Mouse (Mus musculus) gastrocnemius, postnatal 10 days (tissue): ENCODE data around the gene Atp1a4. TPM values are rescaled to one million over a fixed set of nuclear protein-coding genes. Genes with fewer than 3 reads are reported as not detected.
A peak's percentile ranks its signal among the peaks of the same experiment; 100 is the strongest.

ENCODE experiments used
- DNase-seq: peaks from one replicate; pipeline ENCODE4 v3.0.0; 2021; ENCODE audit warnings: mixed read lengths
- long read RNA-seq, 2 experiments: library from polyadenylated mRNA; stranded (forward); transcript quantifications; one replicate each; pipeline ENCODE4 v2.0.0; 2021
- total RNA-seq, 2 experiments: library from RNA; stranded (reverse); gene quantifications; 2 replicates each; pipeline ENCODE4 v1.2.3; 2021

The Atp1a4 gene
- under 1 TPM; 0.61 to 0.66 TPM for total RNA-seq
- long read RNA-seq, experiment 1, partial matches to known transcripts = 0 of 2 reads
- long read RNA-seq, experiment 1, other reads (novel, unspliced or antisense) = 2 of 2 reads
- long read RNA-seq, experiment 2, partial matches to known transcripts = 1 of 2 reads
- long read RNA-seq, experiment 2, other reads (novel, unspliced or antisense) = 1 of 2 reads

DNA sequence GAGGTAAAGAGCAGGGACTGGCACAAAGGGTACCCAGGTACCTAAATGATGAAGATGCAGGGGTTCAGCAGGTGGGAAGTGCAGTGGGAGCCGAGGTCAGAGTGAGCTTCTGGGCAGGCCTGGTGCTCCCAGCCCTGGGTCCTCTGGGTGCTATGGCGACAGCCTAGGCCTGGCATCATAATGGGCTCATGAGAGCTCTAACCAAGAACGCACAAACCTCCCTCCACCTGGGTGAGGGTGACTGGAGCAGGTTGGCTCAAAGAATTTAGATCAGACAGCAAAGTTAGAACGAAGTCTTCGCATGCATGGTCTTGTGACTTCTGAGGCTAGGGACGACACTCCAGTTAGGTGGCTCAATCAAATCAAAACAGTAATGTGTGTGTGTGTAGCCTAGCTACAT is at the start of gene Atp1a4:
Gene Atp1a4, minus strand, starts transcription at position 101 of the 400 bp plus-strand sequence.
- DNase-seq = no peak

DNA sequence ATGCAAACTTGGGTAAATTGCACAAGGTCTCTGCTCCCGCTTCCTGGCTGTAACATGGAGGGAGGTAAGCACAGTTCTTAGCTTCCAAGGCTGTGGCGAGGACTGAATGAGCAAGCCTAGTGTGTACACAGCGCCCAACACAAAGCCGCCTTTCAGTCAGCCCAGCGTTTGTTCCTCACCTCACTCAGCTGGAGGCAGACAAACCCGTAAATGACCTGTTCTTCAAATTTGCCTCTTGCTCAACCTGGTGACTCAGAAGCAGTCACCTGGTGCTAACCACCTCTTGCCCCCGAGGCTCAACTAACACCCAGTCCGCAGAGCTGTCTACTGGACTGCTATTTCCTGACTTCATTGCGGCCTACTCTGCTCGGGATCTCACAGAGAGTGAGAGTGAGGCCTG is 49.7 kb upstream of the Atp1a4 start:
- no peak for DNase-seq

DNA sequence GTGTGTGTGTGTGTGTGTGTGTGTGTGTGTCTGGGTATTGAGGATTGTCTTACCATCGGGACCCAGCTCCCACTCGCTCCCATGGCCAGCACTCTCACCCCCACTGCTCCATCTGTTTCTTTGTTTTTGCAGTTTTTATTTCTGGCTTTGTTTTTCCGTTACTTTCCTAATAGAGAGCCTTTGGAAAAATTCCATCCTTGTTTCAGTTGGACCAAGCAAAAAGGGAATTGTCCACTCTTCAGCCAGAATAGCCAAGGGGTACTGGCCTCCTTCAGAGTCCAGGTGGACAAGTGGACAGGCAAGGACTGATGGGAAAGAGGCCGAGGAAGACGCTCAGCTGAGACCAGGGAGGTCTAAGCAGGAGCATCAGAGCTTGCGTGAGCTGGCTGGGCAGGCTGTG is 48.7 kb upstream of the Atp1a4 start:
- no peak for DNase-seq

DNA sequence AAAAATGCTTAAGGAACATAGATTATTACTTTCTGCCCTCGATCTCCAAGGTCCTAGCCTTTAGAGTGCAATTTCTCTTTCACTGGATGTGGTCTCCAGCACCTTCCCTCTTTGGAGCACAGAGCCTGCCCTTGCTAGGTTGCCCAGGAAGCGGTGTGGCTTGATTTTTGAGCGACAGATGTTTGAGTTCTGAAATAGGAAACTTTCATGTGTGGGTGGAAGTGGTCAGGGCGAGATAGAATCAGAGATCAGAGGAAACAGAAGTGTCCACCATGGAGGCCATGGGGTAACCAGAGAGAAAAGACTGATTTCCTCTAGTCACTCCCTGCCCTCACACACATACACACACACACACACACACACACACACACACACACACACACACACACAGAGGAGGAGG is 48.0 kb upstream of the Atp1a4 start:
- no peak for DNase-seq

DNA sequence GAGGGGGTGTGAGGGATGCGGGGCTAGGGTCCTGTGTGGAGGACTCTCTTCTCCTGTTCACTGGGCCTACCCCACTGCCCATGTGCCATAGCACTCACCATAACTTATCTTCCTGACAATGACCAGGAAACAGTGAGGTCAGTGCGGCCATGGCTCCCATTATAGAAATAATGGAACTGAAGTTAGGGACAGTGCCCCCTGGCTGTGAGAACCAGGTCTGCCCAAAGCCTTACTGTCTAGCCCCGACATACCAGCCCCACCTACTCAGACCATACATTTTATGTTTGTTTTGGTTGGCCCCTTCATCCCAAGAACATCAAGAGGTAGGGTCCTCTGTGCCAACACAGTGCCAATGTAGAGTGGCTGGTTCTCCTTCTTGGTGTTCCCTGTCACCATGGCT is 47.4 kb upstream of the Atp1a4 start:
- no peak for DNase-seq

DNA sequence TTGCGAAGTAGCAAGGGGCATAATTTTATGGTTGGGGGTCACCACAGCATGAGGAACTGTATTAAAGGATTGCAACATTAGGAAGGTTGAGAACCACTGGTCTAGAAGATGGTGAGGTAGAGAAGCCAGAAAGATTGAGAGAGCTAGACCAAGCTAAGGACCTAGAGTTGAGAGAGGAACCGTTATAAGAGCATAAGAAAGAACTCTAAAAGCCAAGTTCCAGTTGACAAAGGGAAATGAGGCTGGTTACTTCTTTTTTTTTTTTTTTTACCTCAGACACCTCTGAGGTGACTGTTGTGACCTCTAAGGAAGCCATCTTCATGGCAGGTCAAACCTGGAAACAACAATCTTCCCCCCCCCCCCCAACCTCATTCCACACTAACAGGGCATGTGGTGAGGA is 46.9 kb upstream of the Atp1a4 start:
- no peak for DNase-seq

DNA sequence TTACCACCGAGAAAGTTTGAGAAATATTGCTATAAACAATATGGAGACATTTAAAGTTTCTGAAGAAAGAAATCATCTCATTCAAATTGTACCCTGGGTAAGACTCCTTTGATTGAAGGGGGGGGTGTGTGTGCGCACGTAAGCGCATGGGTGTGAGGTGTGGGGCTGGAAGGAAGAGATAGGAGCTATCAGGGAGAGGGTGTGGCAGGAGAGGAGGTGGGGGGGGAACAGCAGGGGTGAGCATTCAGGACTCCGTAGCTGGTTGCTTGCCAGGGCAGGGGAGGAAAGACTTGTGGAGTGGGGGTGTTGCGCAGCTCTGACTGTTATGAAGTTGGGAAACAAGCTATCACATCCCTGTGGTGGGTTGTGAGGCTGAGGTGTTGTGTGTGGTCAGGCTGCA is 46.2 kb upstream of the Atp1a4 start:
- DNase-seq = no peak

DNA sequence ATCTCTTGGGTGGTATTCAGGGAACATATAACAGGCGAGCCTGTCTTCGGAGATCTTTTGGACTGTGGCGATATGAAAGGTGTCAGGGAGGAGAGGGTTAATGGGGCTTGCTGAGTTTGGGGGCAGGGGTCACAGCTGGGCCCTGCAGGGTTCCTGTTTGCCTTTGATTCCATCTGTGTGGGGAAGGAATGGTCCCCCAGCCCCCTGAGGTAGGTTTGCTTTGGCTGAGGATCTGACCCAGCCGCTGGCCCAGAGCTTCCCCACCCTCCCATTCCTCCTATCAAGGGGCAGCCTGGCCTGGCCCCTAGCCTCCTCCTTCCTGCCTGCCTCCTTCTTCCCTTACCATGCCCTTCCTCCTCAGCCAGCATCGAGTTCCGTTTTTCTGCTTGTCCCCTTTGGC is 44.6 kb upstream of the Atp1a4 start:
- no peak for DNase-seq

DNA sequence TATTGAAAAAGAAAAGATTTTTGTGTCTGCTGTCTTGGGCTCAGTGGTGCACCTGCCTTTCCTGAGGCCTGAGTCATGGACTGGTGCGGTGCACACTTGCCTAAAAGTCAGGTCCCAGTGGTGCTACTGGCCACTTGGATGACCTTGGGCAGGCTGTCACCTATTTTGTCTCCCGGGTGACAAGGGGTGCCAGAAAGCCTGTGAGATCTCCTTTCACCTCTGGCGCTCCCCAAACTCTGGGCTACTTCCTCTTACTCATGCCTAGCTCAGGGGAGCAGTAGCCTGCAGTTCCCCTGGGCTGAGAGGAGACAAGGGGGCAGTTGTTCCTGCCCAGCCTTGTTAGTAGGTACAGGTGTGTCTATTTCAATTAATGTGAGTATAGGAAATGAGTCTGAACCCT is 44.1 kb upstream of the Atp1a4 start:
- no peak for DNase-seq

DNA sequence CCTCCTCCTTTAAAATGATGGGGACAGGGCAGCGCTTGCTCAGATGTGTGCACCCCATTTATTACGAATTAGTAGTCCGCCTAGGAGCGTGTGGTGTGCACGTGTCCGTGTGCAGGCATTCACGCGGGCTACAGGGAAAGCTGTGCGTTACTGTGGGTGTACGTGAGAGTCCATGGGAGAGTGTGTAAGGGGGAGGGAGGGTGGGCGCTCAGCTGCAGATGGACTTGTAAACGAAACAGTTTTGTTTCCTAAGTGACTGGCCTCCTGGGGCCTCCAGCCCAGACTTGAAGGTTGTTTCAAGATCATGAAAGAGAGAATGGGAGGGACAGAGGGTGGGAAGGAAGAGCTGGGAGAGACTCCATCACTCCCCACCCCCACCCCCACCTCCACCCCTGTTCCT is 43.0 kb upstream of the Atp1a4 start:
- no peak for DNase-seq

DNA sequence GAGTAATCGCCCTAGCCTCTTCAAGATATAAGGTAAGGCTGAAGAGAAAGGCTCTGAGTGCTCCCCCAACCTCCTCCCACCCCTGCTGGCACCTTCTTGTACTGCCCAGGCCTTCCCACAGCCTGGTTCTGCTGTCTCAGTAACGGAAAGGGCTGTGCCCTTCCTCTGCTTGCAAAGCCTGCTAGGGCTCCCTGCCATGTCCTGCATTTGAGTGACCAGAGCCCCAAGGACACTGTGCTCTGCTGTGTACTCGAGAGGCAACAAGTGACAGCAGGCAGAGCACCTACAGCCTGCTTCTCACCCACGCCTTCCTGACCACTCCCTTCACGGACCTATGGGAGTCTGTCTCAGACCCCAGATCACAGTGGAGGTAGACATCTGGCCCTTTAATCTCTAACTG is 42.0 kb upstream of the Atp1a4 start:
- DNase-seq = no peak

DNA sequence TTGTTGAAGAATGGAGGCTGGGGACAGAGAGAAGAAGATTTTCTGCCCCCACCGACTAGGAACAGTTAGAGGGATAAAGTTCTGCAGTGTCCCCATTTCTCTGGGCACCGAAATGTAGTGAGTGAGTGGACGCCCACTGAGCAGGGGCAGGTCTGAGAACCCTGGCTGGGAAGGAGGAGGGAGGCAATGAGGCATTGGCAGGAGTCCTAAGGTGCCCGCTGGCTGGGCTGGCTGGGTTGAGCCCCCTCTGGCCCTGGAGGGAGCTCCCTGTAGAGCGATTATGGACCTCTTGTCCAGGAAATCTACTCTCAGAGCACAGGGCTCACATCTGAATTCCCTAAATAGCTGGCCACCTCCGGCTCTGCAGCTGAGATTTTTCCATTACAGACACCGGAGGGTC is 41.3 kb upstream of the Atp1a4 start:
- DNase-seq = no peak

DNA sequence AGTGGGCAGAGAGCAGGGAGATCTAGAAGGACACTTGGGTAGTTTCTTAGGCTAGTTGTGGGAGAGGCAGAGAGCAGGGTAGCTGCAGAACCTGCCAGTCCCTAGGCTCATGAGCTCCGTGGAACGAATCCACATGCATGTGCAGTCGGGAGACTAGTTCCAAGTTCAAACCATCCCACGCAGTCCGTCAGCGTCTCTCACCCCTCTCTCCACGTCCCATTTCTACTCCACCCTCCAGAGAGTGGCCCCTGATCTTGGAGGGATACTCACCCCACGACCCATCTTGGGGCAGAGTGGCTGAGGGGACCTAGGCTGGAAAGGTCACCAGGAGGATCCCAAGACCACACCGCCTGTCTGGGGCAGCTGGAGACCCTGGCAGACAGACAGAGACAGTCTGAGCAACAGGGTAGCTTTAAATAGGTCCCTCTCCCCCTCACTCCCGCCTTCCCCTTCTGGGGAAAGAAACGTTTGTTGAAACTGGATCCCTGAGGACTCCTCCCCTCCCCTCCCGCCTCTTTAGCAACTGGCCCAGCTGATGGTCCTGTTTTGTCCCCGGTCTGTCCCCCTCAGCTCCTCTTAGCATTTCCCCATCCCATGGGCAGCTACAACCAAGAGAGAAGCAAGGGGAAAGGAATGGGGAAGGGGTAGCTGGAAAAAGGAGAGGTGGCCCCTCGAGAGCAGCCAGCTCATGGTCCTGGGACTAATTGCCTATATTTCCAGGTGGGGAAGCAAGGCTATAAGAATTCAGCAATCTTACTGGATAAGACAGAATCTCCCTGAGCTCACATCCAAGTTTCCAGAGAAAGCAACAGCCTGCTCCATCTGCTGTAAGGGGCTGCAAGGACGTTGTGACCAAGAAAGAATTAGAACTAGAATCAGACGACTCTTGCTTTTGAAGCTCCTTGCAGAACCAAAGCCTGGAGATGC is 39.7 kb upstream of the Atp1a4 start, which contains the start of gene Atp1a2:
Gene Atp1a2, minus strand, starts transcription at position 454 of the 927 bp plus-strand sequence.
- peak; percentile 67 for DNase-seq

DNA sequence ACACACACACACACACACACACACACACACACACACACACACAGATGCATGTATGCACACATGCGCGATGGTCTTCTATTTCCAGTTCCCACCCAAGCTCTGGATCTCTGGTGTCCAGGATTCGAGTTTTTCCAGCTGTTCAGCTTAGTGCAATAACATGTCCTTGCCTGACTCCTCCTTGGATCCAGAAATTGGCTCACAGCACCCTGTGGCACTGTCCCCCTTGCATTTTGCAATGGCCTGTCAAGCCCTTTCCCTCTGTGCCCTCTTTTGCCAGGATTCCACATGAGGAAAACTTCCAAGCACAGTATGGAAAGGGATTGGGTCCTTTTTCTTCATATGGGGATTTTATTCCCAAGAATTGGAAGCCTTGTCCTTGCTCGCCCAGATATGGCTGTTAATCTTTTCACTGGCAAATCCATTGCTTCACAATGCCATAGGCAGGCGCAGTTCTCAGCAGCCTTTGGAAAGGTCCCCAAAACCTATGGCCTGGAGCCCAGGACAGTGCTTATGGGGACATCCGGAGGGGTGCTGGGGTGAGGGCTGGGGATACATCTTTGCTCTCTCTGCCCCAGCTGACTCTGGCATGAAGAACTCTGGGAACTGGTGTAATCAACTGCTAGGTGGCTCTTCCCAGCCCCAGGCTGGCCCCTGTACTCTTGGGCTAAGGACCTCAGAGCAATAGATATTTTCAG is 38.7 kb upstream of the Atp1a4 start:
- no peak for DNase-seq

DNA sequence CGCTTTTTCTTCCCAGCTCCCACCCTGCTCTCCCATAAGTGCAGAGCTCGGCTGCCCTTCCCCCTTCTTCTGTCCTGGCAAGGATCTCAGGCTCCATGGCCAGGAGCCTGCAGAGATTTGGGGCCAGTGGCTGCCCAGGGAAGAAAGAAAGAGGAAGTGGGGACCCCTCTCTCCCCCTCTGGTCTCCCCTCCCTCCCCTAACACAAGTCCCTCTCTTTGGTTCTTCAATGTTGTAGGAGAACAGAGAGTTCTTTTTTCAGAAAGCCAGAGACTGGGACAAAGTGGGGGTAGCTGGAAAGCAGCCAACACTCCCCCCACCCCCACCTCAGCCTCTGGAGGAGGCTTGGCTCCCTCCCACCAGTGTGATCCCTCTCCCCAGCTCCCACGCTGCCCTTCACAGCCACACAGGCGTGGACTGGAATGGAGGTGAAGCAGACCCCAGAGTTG is 37.6 kb upstream of the Atp1a4 start:
- DNase-seq = no peak

DNA sequence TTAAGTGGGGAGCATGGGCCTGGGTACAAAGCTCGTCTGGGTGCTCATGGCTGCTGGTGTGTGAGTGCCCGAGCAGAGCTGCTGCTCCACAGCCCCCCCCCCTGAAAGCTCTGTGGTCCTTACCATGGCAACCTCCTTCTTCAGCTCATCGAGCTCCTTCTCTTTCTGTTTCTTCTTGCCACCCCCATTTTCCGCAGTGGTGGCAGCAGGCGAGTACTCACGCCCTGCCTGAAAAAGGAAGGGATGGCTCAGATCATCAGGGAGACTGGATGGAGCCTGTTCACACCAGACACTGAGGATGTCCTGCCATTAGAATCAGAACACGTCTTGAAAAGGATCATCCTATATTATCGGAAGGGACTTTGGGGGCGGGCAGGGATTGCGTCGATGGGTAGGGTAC is 35.2 kb upstream of the Atp1a4 start:
- DNase-seq = no peak

DNA sequence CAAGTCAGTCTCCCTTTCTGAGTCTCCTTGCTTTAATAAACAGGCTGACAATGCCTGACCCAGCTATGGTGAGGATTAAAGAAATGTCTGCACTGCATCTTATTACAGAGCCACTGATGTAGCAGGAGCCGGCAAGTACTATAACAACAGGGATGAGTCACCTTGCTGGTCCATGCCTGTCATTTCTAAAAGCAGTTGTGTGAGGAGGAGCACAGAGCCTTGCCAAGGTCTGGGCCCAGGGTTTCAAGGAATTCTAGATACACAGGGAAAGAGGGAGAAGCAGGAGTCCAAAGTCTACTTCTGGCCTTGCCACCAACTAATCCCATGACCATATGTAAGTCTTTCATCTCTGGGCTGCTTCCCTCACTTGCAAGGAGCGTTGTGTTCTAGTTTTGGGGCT is 34.7 kb upstream of the Atp1a4 start:
- no peak for DNase-seq

DNA sequence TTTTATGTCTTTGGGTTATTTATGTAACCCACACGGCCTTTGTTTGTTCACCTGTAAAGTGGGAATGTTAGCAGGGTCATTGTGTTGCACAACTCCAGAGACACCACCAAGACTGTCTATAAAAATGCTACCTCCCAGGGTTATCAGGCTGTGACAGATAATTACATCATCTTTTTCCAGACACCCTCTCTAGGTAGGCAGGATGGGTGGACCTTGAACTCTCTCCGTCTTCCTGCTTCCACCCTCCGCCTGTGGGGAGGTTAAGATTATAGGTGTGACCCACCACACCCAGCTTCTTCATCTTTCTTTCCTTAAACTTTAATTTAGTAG is 31.4 kb upstream of the Atp1a4 start:
- no peak for DNase-seq

DNA sequence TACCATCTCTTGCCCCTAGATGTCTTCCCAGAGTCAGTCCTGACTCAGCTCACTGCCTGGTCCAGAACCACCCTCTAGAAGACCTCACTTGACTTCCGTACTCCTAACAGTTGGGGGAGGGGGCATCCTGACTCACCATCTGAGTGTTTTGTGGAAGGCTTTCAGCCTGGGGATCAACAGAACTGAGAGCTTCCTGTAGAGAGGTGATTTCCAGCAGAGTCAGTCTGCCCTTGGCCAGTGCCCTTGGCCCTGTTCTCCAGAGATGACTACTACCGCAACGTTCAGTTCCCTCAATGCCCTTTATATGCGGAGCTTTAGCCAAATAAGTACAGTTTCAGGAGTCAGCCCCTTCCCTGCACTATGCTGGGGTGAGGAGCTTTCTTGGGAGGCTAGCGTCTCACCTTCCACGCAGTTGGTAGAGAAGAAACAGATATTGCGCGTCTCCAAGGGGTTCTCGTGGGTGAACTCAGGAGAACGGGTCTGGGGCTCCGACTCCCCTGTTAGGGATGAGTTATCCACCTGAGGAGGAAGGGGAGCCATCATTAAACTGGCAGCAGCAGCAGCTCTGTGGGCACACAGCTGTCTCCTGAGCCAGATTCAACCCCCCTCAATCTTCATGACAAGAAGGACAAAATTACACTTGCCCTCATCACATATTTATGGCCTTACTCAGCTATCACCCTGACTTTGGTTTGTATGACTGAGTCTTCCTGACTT is 30.8 kb upstream of the Atp1a4 start:
- no peak for DNase-seq

DNA sequence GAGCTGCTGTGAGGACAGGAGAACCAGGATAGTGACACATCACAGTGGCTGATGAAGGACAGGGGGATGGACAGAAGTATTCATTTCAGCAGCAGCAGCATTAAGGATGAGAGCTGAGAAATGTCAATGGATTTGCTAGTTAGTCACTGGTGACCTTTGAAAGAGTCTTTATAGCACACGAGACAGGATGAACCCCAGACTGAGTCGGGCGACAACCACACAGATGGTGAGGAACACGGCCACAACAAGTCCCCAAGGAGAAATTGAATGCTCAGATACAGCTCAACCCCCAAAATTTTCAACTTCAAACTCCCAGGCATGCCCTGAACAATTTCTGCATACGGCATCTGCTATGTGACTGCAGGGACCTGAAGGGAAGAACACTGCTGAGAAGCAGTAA is 28.5 kb upstream of the Atp1a4 start:
- DNase-seq = no peak

DNA sequence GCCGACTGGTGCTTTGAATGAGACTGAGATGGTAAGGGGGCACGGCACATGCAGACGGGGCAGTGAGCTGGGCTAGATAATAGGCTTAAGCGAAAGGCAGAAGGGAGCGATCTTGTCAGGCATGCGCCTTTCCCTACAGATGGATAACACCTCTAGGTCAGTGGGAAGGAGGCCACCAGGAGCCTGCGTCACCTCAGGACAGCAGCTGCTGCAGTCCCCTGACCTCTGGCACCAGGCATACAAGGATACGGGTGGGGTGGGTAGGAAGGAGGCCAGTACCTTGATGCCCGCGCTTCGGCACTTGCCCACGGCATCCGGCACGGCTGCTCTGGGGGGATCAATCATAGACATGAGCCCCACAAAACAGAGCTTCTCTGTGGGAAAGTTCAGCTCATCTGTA is 26.0 kb upstream of the Atp1a4 start:
- DNase-seq = peak; percentile 22

DNA sequence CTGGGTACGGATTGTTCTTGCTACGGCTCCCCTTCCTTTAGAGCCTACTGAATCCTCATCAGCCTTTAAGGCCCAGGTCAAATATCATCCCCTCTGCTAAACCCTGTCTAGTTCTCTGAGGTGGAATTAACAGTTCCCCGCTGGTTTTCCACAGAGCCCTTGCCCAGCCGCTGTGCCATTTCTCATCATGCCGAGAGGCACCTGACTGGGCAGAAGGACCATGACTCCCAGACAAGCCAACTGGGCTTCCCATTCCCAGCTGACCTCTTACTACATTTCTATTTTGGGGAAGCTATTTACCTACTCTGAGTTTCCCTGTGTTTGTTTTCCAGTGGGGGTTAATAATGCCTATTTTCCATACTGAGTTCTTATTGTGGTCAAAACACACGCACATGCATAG is 24.9 kb upstream of the Atp1a4 start:
- DNase-seq = no peak
